Mouse (Mus musculus) G1E (cell line): ENCODE results near the gene Nrp1. TPM values are rescaled to one million over a fixed set of nuclear protein-coding genes. Genes with fewer than 3 reads are reported as not detected.

Experiments
- ATAC-seq: 2 replicates; pipeline ENCODE4 v1.8.0; 2016; ENCODE audit warnings: mild to moderate bottlenecking; ENCODE audit not compliant: insufficient number of reproducible peaks, poor library complexity, low FRiP score, severe bottlenecking; ENCODE audit errors: extremely low read depth
- DNase-seq: peaks from one replicate; pipeline ENCODE4 v3.0.0; 2012; ENCODE audit warnings: low spot score
- H3K27me3 ChIP-seq: 2 replicates; pipeline ENCODE4 v1.6.1; 2012; ENCODE audit warnings: mild to moderate bottlenecking, low read length, inconsistent platforms; ENCODE audit not compliant: insufficient read depth
- H3K36me3 ChIP-seq: replicated peaks from 2 replicates; pipeline ENCODE3; 2012; ENCODE audit warnings: mild to moderate bottlenecking, inconsistent platforms
- H3K4me1 ChIP-seq: 2 replicates; pipeline ENCODE4 v1.6.1; 2012; ENCODE audit warnings: low read depth, low read length, inconsistent platforms, mixed read lengths; ENCODE audit not compliant: insufficient read depth
- H3K4me3 ChIP-seq: 2 replicates; pipeline ENCODE4 v1.5.1; 2012; ENCODE audit warnings: low read depth, mild to moderate bottlenecking, inconsistent platforms, low read length, moderate library complexity, mixed read lengths
- H3K9me3 ChIP-seq: replicated peaks from 2 replicates; pipeline ENCODE4 v1.6.1; 2012; ENCODE audit warnings: inconsistent platforms
- CTCF ChIP-seq: IDR thresholded peaks from 2 replicates; pipeline ENCODE4 v1.5.1; 2012; ENCODE audit warnings: low read depth, low read length, inconsistent platforms, mixed read lengths
- GATA1 ChIP-seq: IDR thresholded peaks from 2 replicates; pipeline ENCODE4 v1.6.1; 2012; ENCODE audit warnings: borderline replicate concordance, low read length, inconsistent platforms, mixed read lengths
- GATA2 ChIP-seq: IDR thresholded peaks from 2 replicates; pipeline ENCODE4 v1.6.1; 2012; ENCODE audit warnings: low read depth, low read length, inconsistent platforms, borderline replicate concordance
- POLR2AphosphoS5 ChIP-seq: IDR thresholded peaks from 2 replicates; pipeline ENCODE4 v1.6.1; 2012; ENCODE audit warnings: low read depth, low read length, inconsistent platforms; ENCODE audit not compliant: insufficient replicate concordance
- TAL1 ChIP-seq: conservative IDR thresholded peaks from 2 replicates; pipeline ENCODE4 v1.6.1; 2012; ENCODE audit warnings: low read depth, low read length, inconsistent platforms, mixed read lengths
- polyA plus RNA-seq: library from polyadenylated mRNA; stranded (reverse); fragments of >175 nt; gene quantifications from 2 replicates; pipeline ENCODE4 v1.2.3, GENCODE M21; 2012
- total RNA-seq, 2 experiments: library from RNA; stranded (forward) in 1 of 2; stranded (reverse) in 1 of 2; fragments of 200-1000 nt in 1 of 2; fragments of >200 nt in 1 of 2; fragmentation: Nextera tagmentation in 1 of 2; gene quantifications; 2 replicates each; pipeline ENCODE4 v1.2.3; 2014 to 2017

Gene Nrp1
- not detected in 2 replicates for total RNA-seq (2014; fragmentation: Nextera tagmentation)
- 0.06 and 0.38 TPM in 2 replicates for total RNA-seq (2017)
- polyA plus RNA-seq: not detected in 2 replicates

GRCm38 (mm10) chr8:128358406-128358755 lies at the start of gene Nrp1:
Nrp1 (plus strand) TSS chr8:128358604.
- Histone ChIP-seq H3K4me3 (no peak within 1 kb of the TSS), H3K4me1 (no peaks in the 10 kb centered on the region), H3K27me3 (peaks cover 6% of the 10 kb centered on the region; the same call in 1 of the 2 replicates), H3K9me3 (no peaks in the 10 kb centered on the region), H3K36me3 (no peaks in the 10 kb centered on the region)
- DNase-seq (no peak), ATAC-seq (no peak)
- TF ChIP-seq POLR2AphosphoS5 (no peak), GATA2 (no peak), GATA1 (no peak), CTCF (no peak), TAL1 (no peak)

DNA sequence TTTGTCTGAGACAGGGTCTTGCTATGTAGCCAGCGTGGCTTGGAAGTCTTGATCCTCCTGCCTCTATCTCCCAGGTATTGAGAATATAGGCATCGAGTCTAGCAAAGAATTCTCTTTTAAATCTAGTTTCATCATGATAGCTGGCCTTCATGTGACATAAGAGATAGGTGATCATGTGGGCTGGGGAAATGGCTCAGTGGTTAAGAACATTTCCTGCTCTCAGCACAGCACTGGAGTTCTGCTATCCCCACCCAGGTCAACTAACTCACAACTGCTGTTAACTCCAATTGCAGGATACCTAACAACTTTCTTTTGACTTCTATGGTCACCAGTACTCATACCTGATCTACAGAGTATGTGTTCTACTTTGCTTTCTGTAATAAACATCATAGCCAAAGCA lies 37.6 kb upstream of the Nrp1 start:
- ATAC-seq: no peak
- H3K4me3 ChIP-seq: no peak overlapping the region

GRCm38 (mm10) chr8:128327281-128327680 lies 31.1 kb upstream of the Nrp1 start:
- no peaks in the 10 kb centered on the region for H3K36me3 ChIP-seq
- H3K4me1 ChIP-seq: no peaks in the 10 kb centered on the region
- no peaks in the 10 kb centered on the region for H3K9me3 ChIP-seq
- no peaks in the 10 kb centered on the region for H3K27me3 ChIP-seq
- no peak for ATAC-seq
- no peak for TF ChIP-seq TAL1
- TF ChIP-seq CTCF: no peak
- TF ChIP-seq POLR2AphosphoS5: no peak
- TF ChIP-seq GATA1: no peak
- no peak for TF ChIP-seq GATA2
- DNase-seq: no peak
- H3K4me3 ChIP-seq: no peak overlapping the region

More for the DNA sequence above, 37.6 kb upstream of the Nrp1 start:
- Histone ChIP-seq H3K9me3 (no peaks in the 10 kb centered on the region), H3K4me1 (no peaks in the 10 kb centered on the region), H3K27me3 (no peaks in the 10 kb centered on the region), H3K36me3 (no peaks in the 10 kb centered on the region)
- TF ChIP-seq GATA1 (no peak), GATA2 (no peak), CTCF (no peak), POLR2AphosphoS5 (no peak), TAL1 (no peak)
- DNase-seq: no peak

DNA sequence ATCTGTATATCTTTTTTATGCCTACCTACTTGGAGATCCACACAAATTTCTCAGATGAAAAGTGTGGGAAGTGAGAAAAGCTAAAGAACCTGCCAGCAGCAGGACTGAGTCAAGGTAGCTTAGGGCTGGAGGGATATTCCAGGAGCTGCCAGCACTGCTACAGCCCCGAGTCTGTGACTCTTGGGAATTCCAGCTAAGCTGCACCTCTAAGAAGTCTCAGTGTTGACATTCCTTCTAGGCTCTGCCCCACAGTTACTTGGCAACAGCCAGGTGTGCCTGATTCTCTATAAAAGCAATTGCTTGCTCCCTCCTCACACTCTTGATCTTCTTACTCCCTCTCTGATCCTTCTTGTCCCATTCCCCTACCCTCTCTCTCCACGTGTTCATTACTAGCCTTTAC lies 30.5 kb upstream of the Nrp1 start:
- DNase-seq (no peak), ATAC-seq (no peak)
- Histone ChIP-seq H3K4me3 (no peak overlapping the region), H3K9me3 (no peaks in the 10 kb centered on the region), H3K4me1 (no peaks in the 10 kb centered on the region), H3K27me3 (no peaks in the 10 kb centered on the region), H3K36me3 (no peaks in the 10 kb centered on the region)
- TF ChIP-seq GATA2: no peak
- no peak for TF ChIP-seq TAL1

DNA sequence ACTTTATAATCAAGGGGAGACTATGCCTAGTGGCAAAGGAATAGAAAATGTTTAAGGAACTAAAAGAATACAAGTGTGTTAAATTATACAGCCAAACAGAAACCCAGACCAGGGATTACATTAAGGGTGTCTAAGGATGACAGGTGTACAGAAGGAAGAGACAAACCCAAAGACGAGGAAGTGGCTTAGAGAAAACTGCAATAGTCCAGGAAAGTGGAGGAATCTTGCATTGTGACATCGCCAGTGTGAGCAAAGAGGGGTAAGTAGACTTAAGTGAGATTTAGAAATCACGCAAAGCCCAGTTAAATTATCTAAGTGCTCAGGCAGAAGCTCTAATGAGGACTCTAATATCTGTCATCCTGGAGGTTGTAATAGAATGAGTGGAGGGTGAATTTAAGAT lies 28.9 kb upstream of the Nrp1 start:
- DNase-seq (no peak), ATAC-seq (no peak)
- no peak overlapping the region for H3K4me3 ChIP-seq
- H3K4me1 ChIP-seq: no peaks in the 10 kb centered on the region
- TF ChIP-seq POLR2AphosphoS5 (no peak), GATA1 (no peak), GATA2 (no peak), CTCF (no peak), TAL1 (no peak)
- no peaks in the 10 kb centered on the region for H3K36me3 ChIP-seq
- H3K9me3 ChIP-seq: no peaks in the 10 kb centered on the region
- H3K27me3 ChIP-seq: no peaks in the 10 kb centered on the region

DNA sequence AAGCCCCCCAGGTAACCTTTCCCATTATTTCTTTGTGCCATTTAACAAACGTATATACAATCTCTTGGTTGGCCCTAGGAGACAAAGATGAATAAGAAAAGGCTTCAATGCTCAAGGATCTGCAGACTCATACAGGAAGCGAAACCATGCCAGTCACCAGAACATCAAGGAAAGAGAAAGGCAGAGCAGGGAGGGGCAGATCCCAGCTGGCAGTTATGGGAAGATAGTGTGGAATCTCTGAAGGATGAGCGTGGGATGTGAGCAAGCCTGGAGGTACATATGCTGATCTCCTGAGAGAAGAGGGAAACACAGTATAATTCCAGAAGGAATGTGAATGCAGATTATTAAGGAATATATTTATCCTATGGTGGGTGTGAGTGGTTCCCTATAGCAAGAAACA lies 22.4 kb upstream of the Nrp1 start:
- TF ChIP-seq GATA1 (no peak), CTCF (no peak), GATA2 (no peak), TAL1 (no peak), POLR2AphosphoS5 (no peak)
- H3K36me3 ChIP-seq: no peaks in the 10 kb centered on the region
- H3K4me3 ChIP-seq: no peak overlapping the region
- ATAC-seq (no peak), DNase-seq (no peak)
- H3K27me3 ChIP-seq: no peaks in the 10 kb centered on the region
- no peaks in the 10 kb centered on the region for H3K4me1 ChIP-seq
- H3K9me3 ChIP-seq: no peaks in the 10 kb centered on the region

DNA sequence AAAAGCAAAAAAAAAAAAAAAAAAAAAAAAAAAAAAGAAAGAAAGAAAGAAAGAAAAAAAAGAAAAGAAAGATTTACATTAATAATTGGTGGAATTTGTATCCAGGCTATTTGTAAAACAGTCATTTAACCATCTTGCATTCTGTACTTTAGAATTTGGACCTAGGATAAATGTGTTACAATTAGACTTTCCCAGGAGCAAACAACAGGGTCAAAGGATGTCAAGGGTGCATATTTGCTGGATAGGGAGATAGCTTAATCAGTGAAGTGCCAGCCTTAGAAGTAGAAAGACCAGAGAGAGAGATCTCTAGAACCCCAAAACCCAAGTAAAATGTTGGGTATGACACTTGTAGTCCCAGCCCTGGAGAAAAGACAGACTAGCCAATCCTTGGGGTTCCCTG lies 19.5 kb upstream of the Nrp1 start:
- Histone ChIP-seq H3K27me3 (no peaks in the 10 kb centered on the region), H3K4me1 (no peaks in the 10 kb centered on the region), H3K9me3 (no peaks in the 10 kb centered on the region), H3K4me3 (no peak overlapping the region), H3K36me3 (no peaks in the 10 kb centered on the region)
- TF ChIP-seq GATA1 (no peak), GATA2 (no peak), TAL1 (no peak), POLR2AphosphoS5 (no peak), CTCF (no peak)
- ATAC-seq (no peak), DNase-seq (no peak)
